Mouse (Mus musculus) left cerebral cortex, postnatal 25 days (tissue): ENCODE measurements at regions not wholly inside any gene's neighbourhood (a gene's known extent, or its start where the extent isn't known, plus 50 kb on each side); places are given as distances from the start of the nearest gene placed in this dataset.

Experiments
- DNase-seq, 2 experiments: peaks; one replicate each; pipeline ENCODE4 v3.0.0; 2022; ENCODE audit warnings: low spot score in 2 of 2, mixed read lengths in 1 of 2
- intact Hi-C: fragments of 180-260 bp; cut with DNase I; formaldehyde crosslinking; loops from one replicate; pipeline ENCODE4 v1.15.1; 2025

- DNase-seq: no peak
- intact Hi-C loops: no loop called here
Observed at GRCm38 (mm10) chr3:35437687-35438086, 316.2 kb upstream of the Atp11b start.

GRCm38 (mm10) chr3:35462858-35463257, 291.0 kb upstream of the Atp11b start:
- intact Hi-C loops: no loop called here
- no peak for DNase-seq

- no peak for DNase-seq
- intact Hi-C loops: no loop called here
Observed at GRCm38 (mm10) chr3:35464212-35464911, 289.5 kb upstream of the Atp11b start.

DNA sequence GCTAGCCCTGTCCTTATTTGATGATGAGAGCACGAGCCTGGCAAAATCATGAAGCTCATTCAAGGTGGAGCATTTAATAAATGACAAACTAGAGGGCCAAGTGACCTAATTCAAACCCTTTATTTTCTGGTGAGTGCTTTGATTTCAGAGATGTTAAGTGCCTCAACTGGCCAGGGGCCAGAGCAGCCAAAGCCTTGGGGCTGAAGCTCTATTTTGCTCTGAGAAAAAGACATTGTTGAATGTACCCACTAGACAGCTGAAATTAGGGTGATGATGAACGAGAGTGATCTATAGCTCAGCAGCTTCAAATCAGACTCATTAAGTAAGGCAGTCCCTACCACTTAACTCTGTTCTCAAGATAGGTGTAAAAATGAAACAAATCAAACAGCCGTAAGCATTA, 287.9 kb upstream of the Atp11b start:
- no peak for DNase-seq
- intact Hi-C loops: no loop called here

GRCm38 (mm10) chr3:35473351-35473750, 280.6 kb upstream of the Atp11b start:
- no peak for DNase-seq
- intact Hi-C loops: no loop called here

DNA sequence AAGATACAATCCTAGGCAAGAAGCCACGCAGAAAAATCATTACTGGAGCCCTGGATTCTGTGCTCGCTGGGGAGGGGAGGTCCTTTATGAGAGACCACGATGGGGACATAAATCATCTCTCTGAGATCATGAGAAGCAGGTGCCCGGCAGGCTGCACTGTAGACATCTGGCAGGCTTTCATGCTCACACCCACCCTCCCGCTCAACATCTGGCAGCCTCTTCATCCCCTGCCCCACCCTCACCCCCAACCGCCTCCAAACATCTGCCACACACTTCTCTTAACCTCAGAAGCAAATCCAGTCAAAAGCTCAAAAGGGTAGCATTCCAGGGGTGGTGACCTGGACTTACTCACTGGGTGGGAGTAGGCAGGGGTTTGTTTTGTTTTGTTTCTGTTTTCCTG, 279.5 kb upstream of the Atp11b start:
- intact Hi-C loops: no loop called here
- no peak for DNase-seq

DNA sequence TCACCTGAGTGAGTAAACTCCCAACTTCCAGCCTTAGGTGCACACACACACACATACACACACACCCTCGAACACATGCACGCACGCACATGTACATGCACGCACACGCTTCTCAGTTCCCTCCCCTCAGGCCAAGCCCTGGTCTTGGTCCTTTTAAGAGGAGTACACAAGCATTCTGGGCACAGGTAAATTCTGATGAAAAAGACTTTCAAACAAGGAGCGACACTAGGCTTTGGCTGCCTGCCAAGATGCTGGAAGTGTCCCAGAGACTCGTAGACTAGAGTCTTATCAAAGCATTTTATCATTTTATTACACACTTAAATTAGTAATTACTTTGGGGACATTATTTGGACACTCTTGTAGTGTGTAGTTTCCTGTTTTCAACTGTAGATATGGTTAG, 278.6 kb upstream of the Atp11b start:
- intact Hi-C loops: no loop called here
- DNase-seq: no peak

- no peak for DNase-seq
- intact Hi-C loops: loop anchor here (5.0 to 10.0 kb wide), 7 partner anchors 91 to 1624 kb away; no protein-coding TSS in a partner anchor
Observed at GRCm38 (mm10) chr3:35480714-35481695, 272.9 kb upstream of the Atp11b start.

DNA sequence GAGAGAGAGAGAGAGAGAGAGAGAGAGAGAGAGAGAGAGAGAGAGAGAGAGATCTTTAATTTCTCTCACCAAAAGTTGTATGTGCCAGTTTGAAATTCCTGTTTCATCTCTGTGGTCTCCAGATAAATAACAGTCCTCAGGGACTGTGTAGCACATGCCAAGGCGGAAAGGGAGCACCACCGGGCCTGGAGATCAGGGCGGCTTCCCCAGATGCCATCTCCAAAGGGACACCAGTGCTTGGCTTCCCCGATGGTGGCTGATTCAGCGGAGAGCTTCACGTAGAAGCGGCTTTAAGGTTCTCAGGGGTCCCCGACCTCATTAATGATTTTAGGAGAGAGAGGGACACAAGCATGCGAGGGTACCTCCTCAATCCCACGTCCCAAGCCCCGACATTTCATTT, 272.1 kb upstream of the Atp11b start:
- peak in 1 of 2 experiments; percentile 18 for DNase-seq
- intact Hi-C loops: loop anchor here (1.0 to 10.0 kb wide), 8 partner anchors 90 to 1625 kb away; no protein-coding TSS in a partner anchor

GRCm38 (mm10) chr3:35482296-35482695, 271.6 kb upstream of the Atp11b start:
- intact Hi-C loops: loop anchor here (1.0 to 10.0 kb wide), 8 partner anchors 90 to 1625 kb away; no protein-coding TSS in a partner anchor
- peak; percentile 80 to 88 for DNase-seq

DNA sequence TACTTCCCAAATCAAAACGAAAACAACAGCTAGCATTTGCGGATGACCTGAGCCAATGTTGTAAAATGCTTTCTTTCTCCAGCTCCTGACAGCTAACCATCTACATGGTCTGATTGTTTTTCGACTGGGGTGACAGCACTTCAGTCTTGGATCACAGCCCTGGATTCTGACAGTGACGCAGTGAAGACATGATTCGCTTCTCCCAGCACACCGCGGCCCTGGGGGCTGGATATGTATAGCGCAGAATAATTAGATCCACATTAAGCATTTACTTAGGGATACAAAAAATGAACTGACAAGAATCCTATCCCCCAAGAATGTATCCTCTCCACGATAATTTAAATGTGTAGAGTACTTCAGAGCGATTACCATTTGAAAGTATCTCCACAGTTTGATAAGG, 271.1 kb upstream of the Atp11b start:
- peak in 1 of 2 experiments; percentile 8 for DNase-seq

DNA sequence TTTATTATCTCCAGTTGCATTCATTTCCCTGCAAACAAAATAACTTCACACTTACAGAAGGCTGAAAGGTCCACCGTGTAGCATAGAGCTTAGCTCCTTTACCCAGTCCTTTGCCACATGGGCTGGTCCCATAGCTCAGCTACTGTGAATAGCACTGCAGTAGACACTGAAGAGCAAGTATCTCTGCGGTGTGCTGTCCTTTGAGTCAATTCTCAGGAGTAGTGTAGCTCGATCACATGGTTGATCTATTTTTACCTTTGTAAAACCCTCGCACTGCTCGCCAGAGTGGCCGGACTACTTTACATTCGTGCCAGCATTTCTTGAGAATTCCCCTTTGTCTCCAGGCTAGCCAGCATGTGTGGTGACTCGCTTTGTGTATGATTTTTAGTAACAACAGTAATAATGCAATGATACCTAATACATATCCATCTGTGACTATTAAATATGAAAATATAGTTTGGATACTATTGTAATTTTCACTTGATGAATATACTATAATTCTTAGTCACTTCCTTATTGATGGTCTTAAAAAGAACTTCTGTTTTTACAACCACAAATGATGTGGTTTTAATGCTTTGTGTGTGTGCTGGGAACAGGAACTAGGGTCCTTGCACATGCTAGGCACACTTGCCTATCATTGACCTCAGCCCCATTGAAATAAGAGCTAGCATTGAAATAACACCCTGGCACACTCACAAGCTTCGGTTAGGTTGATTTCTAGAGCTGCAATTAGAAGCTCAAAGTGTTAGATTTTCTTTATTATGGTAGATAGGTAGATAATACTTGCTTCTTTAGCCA, 257.7 kb upstream of the Atp11b start:
- intact Hi-C loops: no loop called here
- no peak for DNase-seq

More for the DNA sequence above, 271.1 kb upstream of the Atp11b start:
- intact Hi-C loops: loop anchor here (1.0 to 10.0 kb wide), 8 partner anchors 90 to 1625 kb away; no protein-coding TSS in a partner anchor

DNA sequence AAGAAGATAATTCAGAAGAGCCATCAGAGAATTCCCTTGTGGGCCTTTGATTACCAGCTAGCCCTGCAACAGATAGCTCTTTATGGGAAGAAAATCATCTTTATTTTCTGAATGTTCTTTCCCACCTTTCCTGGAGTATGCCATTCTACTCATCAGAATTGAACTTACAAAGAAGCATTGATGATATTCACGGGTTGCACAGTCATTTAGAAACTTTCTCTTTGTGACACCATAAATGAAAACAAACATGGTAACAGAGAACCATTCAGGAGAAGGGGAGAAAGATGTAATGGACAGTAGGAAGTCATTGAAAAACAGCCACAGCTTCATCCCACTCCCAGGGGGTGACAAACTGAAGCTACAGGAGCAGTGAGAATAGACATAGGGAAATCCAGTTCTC, 243.6 kb upstream of the Atp11b start:
- intact Hi-C loops: no loop called here

GRCm38 (mm10) chr3:35516517-35516916, 237.4 kb upstream of the Atp11b start:
- intact Hi-C loops: no loop called here
- no peak for DNase-seq

More for the DNA sequence above, 243.6 kb upstream of the Atp11b start:
- DNase-seq: no peak

- peak in 1 of 2 experiments; percentile 5 for DNase-seq
- intact Hi-C loops: no loop called here
Observed at GRCm38 (mm10) chr3:35520131-35520530, 233.8 kb upstream of the Atp11b start.

DNA sequence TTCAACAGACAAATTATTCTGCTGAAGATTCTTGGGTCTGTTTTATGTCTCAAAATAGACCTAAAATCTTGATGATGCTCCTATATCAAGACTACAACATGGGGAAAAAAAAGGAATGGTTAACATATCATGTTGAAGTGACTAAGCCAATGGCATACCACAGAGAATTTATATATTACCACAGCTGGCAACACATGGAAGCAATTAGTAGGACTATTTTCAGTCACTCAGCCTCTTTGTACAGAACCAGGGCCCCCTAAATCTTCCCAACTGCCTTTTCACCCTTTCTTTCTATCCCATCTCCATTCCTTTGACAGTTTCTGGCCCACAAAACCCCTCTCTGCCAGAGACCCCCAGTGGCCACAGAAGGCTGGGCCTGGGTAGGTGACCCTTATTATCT, 206.2 kb upstream of the Atp11b start:
- DNase-seq: no peak
- intact Hi-C loops: no loop called here

- intact Hi-C loops: no loop called here
- peak in 1 of 2 experiments; percentile 44 for DNase-seq
Observed at GRCm38 (mm10) chr3:35551791-35552190, 202.1 kb upstream of the Atp11b start.

DNA sequence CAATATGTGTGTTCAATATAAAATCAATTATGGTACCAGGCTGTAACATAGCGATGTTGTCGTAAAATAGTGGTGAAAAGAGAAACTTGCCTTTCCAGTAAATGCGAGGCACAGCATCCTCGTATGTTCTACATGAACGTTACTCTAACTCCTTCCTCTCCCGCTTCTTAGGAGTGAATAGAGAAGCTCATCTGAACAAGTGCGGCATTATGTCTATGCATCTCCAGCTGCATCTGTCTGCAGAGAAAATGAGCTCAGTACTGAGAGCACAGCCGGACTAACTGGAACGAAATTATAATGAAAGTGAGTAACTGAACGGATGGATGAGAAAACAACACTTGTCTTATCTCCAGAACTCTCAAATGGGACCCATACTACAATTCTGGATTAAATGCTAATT, 193.5 kb upstream of the Atp11b start:
- intact Hi-C loops: no loop called here
- peak in 1 of 2 experiments; percentile 36 for DNase-seq

DNA sequence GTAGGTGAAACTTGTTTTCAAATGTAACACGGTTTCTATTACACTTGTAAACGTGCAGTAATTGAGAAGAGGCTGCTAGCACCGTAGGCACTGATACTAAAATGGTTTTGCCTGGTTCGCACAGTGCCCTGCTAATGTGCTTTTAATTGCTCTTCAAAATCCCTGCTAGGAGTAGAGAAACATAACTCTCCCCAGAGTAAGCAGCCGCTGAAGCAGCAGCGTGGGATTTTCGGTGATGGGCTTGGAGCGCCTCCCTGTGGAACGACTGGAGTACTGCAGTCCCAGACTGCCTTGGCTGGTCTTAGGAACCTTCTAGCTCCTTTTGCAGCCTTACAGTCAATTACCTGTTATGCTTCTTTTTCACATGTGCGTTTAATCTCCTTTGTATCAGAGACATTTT, 179.5 kb upstream of the Atp11b start:
- DNase-seq: peak; percentile 61 to 74
- intact Hi-C loops: loop anchor here (2.0 to 10.0 kb wide), 4 partner anchors 92 to 1342 kb away; no protein-coding TSS in a partner anchor
